Mouse (Mus musculus) CH12.LX (cell line): ENCODE measurements around the gene Arhgef3.

Source experiments
- BHLHE40 ChIP-seq: IDR thresholded peaks from 2 replicates; pipeline ENCODE4 v1.6.1; 2011; ENCODE audit warnings: mild to moderate bottlenecking, low read depth, low read length, improper control_type of control experiment
- CHD2 ChIP-seq: IDR thresholded peaks from 2 replicates; pipeline ENCODE4 v1.6.1; 2011; ENCODE audit warnings: low read length, improper control_type of control experiment
- E2F4 ChIP-seq: IDR thresholded peaks from 2 replicates; pipeline ENCODE4 v1.6.1; 2011; ENCODE audit warnings: low read depth, low read length, improper control_type of control experiment; ENCODE audit not compliant: insufficient replicate concordance
- EP300 ChIP-seq: IDR thresholded peaks from 2 replicates; pipeline ENCODE4 v1.6.1; 2011; ENCODE audit warnings: low read length, improper control_type of control experiment
- GABPA ChIP-seq: IDR thresholded peaks from 2 replicates; pipeline ENCODE4 v1.6.1; 2012; ENCODE audit warnings: low read depth, low read length, improper control_type of control experiment, inconsistent platforms; ENCODE audit not compliant: insufficient replicate concordance
- KAT2A ChIP-seq: IDR thresholded peaks from 2 replicates; pipeline ENCODE4 v1.6.1; 2012; ENCODE audit warnings: low read length, improper control_type of control experiment, inconsistent platforms; ENCODE audit not compliant: insufficient replicate concordance
- POLR2A ChIP-seq: IDR thresholded peaks from 2 replicates; pipeline ENCODE4 v1.6.1; 2011; ENCODE audit warnings: low read depth, mild to moderate bottlenecking, improper control_type of control experiment, low read length

GRCm38 (mm10) chr14:27332359-27332987 is 217.8 kb downstream of the Arhgef3 start:
- TF ChIP-seq KAT2A (no peak), POLR2A (no peak), GABPA (no peak), CHD2 (no peak), E2F4 (no peak), EP300 (no peak), BHLHE40 (no peak)
